Mouse (Mus musculus) MEL (cell line): ENCODE data around the gene Fcf1. TPM values are rescaled to one million over a fixed set of nuclear protein-coding genes. Genes with fewer than 3 reads are reported as not detected.
A peak's percentile ranks its signal among the peaks of the same experiment; 100 is the strongest.

Experiments used
- DNase-seq: peaks from one replicate; pipeline ENCODE4 v3.0.0; 2011; ENCODE audit warnings: low read depth, low spot score
- H3K27ac ChIP-seq: 2 replicates; pipeline ENCODE4 v1.5.1; 2012; ENCODE audit warnings: low read depth, mild to moderate bottlenecking, control low read depth, low read length, moderate library complexity; ENCODE audit not compliant: control insufficient read depth
- H3K27me3 ChIP-seq, 2 experiments: fragments of 150-350 bp in 1 of 2; sonication (generic) in 1 of 2; 2 replicates each; pipeline ENCODE4 v1.6.1; 2012; ENCODE audit warnings: low read length in 2 of 2, mild to moderate bottlenecking in 2 of 2, improper control_type of control experiment in 1 of 2, moderate library complexity in 1 of 2; ENCODE audit not compliant: insufficient read depth in 2 of 2, control insufficient read depth in 1 of 2
- H3K36me3 ChIP-seq, 2 experiments: 2 replicates each; pipeline ENCODE4 v1.6.1; 2012 to 2014; ENCODE audit warnings: low read length in 2 of 2, improper control_type of control experiment in 1 of 2, inconsistent platforms in 1 of 2, mild to moderate bottlenecking in 1 of 2; ENCODE audit not compliant: insufficient read depth in 2 of 2, control insufficient read depth in 1 of 2
- H3K4me1 ChIP-seq, 2 experiments: fragments of 150-350 bp in 1 of 2; sonication (generic) in 1 of 2; 2 replicates each; pipeline ENCODE4 v1.6.1; 2012; ENCODE audit warnings: low read length in 2 of 2, improper control_type of control experiment in 1 of 2, mild to moderate bottlenecking in 1 of 2; ENCODE audit not compliant: insufficient read depth in 2 of 2, control insufficient read depth in 1 of 2
- H3K4me3 ChIP-seq, 2 experiments: fragments of 150-350 bp in 1 of 2; sonication (generic) in 1 of 2; 2 replicates each; pipeline ENCODE4 v1.5.1; 2012; ENCODE audit warnings: low read depth in 2 of 2, low read length in 2 of 2, mild to moderate bottlenecking in 2 of 2, moderate library complexity in 2 of 2, control low read depth in 1 of 2, improper control_type of control experiment in 1 of 2; ENCODE audit not compliant: control insufficient read depth in 1 of 2, insufficient read depth in 1 of 2
- H3K79me2 ChIP-seq: 2 replicates; pipeline ENCODE4 v1.6.1; 2012; ENCODE audit warnings: mild to moderate bottlenecking, low read length, moderate library complexity; ENCODE audit not compliant: control insufficient read depth, poor library complexity, insufficient read depth
- H3K9ac ChIP-seq: 2 replicates; pipeline ENCODE4 v1.6.1; 2012; ENCODE audit warnings: low read depth, mild to moderate bottlenecking, control low read depth, low read length, moderate library complexity; ENCODE audit not compliant: control insufficient read depth, poor library complexity, severe bottlenecking
- H3K9me3 ChIP-seq: fragments of 150-350 bp; sonication (generic); replicated peaks from 2 replicates; pipeline ENCODE4 v1.6.1; 2012; ENCODE audit warnings: mild to moderate bottlenecking, low read length, improper control_type of control experiment, moderate library complexity; ENCODE audit not compliant: insufficient read depth
- CHD1 ChIP-seq: IDR thresholded peaks from 2 replicates; pipeline ENCODE4 v1.6.1; 2012; ENCODE audit warnings: low read depth, mild to moderate bottlenecking, inconsistent platforms, low read length, improper control_type of control experiment
- CHD2 ChIP-seq: IDR thresholded peaks from 2 replicates; pipeline ENCODE4 v1.6.1; 2011; ENCODE audit warnings: low read length, improper control_type of control experiment
- CTCF ChIP-seq, 3 experiments: IDR thresholded peaks in 2 of 3; conservative IDR thresholded peaks in 1 of 3; 2 replicates each; pipeline ENCODE4 v1.5.1; 2011 to 2012; ENCODE audit warnings: low read length in 3 of 3, low read depth in 2 of 3, mild to moderate bottlenecking in 2 of 3, improper control_type of control experiment in 1 of 3, inconsistent platforms in 1 of 3, mixed read lengths in 1 of 3, moderate library complexity in 1 of 3; ENCODE audit not compliant: control insufficient read depth in 1 of 3, insufficient read depth in 1 of 3, poor library complexity in 1 of 3, severe bottlenecking in 1 of 3
- E2F4 ChIP-seq: IDR thresholded peaks from 2 replicates; pipeline ENCODE4 v1.6.1; 2011; ENCODE audit warnings: low read depth, low read length, improper control_type of control experiment, borderline replicate concordance
- ELF1 ChIP-seq: IDR thresholded peaks from 2 replicates; pipeline ENCODE4 v1.6.1; 2014; ENCODE audit warnings: low read depth, mild to moderate bottlenecking, inconsistent platforms, low read length, improper control_type of control experiment, moderate library complexity
- EP300 ChIP-seq, 2 experiments: IDR thresholded peaks; 2 replicates each; pipeline ENCODE4 v1.6.1; 2011; ENCODE audit warnings: improper control_type of control experiment in 2 of 2, low read length in 2 of 2, low read depth in 1 of 2, mild to moderate bottlenecking in 1 of 2
- GABPA ChIP-seq: IDR thresholded peaks from 2 replicates; pipeline ENCODE4 v1.6.1; 2012; ENCODE audit warnings: low read depth, mild to moderate bottlenecking, inconsistent platforms, low read length, improper control_type of control experiment, moderate library complexity
- GATA1 ChIP-seq: IDR thresholded peaks from 2 replicates; pipeline ENCODE4 v1.6.1; 2011; ENCODE audit warnings: low read depth, low read length, improper control_type of control experiment
- HCFC1 ChIP-seq: IDR thresholded peaks from 2 replicates; pipeline ENCODE4 v1.6.1; 2012; ENCODE audit warnings: low read depth, mild to moderate bottlenecking, inconsistent platforms, low read length, improper control_type of control experiment, moderate library complexity
- KAT2A ChIP-seq: conservative IDR thresholded peaks from 2 replicates; pipeline ENCODE4 v1.6.1; 2012; ENCODE audit warnings: low read depth, low read length, improper control_type of control experiment, inconsistent platforms
- MAX ChIP-seq: IDR thresholded peaks from 2 replicates; pipeline ENCODE4 v1.6.1; 2011; ENCODE audit warnings: low read length, improper control_type of control experiment
- MAZ ChIP-seq: IDR thresholded peaks from 2 replicates; pipeline ENCODE4 v1.6.1; 2012; ENCODE audit warnings: low read depth, mild to moderate bottlenecking, inconsistent platforms, low read length, improper control_type of control experiment
- MEF2A ChIP-seq: IDR thresholded peaks from 2 replicates; pipeline ENCODE4 v1.6.1; 2014; ENCODE audit warnings: low read depth, mild to moderate bottlenecking, inconsistent platforms, low read length, improper control_type of control experiment; ENCODE audit not compliant: poor library complexity, insufficient replicate concordance, severe bottlenecking; ENCODE audit errors: extremely low read depth
- MXI1 ChIP-seq: IDR thresholded peaks from 2 replicates; pipeline ENCODE4 v1.6.1; 2011; ENCODE audit warnings: mild to moderate bottlenecking, low read depth, low read length, improper control_type of control experiment
- MYB ChIP-seq: IDR thresholded peaks from 2 replicates; pipeline ENCODE4 v1.6.1; 2011; ENCODE audit warnings: mild to moderate bottlenecking, low read depth, low read length, improper control_type of control experiment
- MYC ChIP-seq: IDR thresholded peaks from 2 replicates; pipeline ENCODE4 v1.6.1; 2011; ENCODE audit warnings: low read depth, mild to moderate bottlenecking, low read length, improper control_type of control experiment, moderate library complexity
- NELFE ChIP-seq: IDR thresholded peaks from 2 replicates; pipeline ENCODE4 v1.6.1; 2011; ENCODE audit warnings: low read depth, low read length, improper control_type of control experiment
- NRF1 ChIP-seq: IDR thresholded peaks from 2 replicates; pipeline ENCODE4 v1.6.1; 2014; ENCODE audit warnings: low read depth, mild to moderate bottlenecking, inconsistent platforms, low read length, improper control_type of control experiment, moderate library complexity; ENCODE audit not compliant: poor library complexity, insufficient read depth, severe bottlenecking
- POLR2A ChIP-seq, 2 experiments: IDR thresholded peaks; 2 replicates each; pipeline ENCODE4 v1.6.1; 2011 to 2012; ENCODE audit warnings: low read length in 2 of 2, mild to moderate bottlenecking in 2 of 2, control low read depth in 1 of 2, improper control_type of control experiment in 1 of 2, low read depth in 1 of 2, moderate library complexity in 1 of 2; ENCODE audit not compliant: control insufficient read depth in 1 of 2, insufficient read depth in 1 of 2, poor library complexity in 1 of 2
- POLR2AphosphoS2 ChIP-seq: IDR thresholded peaks from 2 replicates; pipeline ENCODE4 v1.6.1; 2011; ENCODE audit warnings: low read length, improper control_type of control experiment
- POLR2AphosphoS5 ChIP-seq: IDR thresholded peaks from 2 replicates; pipeline ENCODE4 v1.6.1; 2012; ENCODE audit warnings: low read depth, borderline replicate concordance, mild to moderate bottlenecking, inconsistent platforms, low read length, moderate library complexity, mixed read lengths
- RAD21 ChIP-seq: IDR thresholded peaks from 2 replicates; pipeline ENCODE4 v1.6.1; 2011; ENCODE audit warnings: mild to moderate bottlenecking, low read depth, low read length, improper control_type of control experiment
- RCOR1 ChIP-seq: IDR thresholded peaks from 2 replicates; pipeline ENCODE4 v1.6.1; 2012; ENCODE audit warnings: low read depth, mild to moderate bottlenecking, inconsistent platforms, low read length, improper control_type of control experiment
- SIN3A ChIP-seq: IDR thresholded peaks from 2 replicates; pipeline ENCODE4 v1.6.1; 2012; ENCODE audit warnings: low read length, improper control_type of control experiment, inconsistent platforms
- SMC3 ChIP-seq: IDR thresholded peaks from 2 replicates; pipeline ENCODE4 v1.6.1; 2011; ENCODE audit warnings: low read depth, low read length, improper control_type of control experiment
- TAL1 ChIP-seq: IDR thresholded peaks from 2 replicates; pipeline ENCODE4 v1.6.1; 2012; ENCODE audit warnings: mild to moderate bottlenecking, inconsistent platforms, low read length, moderate library complexity, mixed read lengths
- TBP ChIP-seq: IDR thresholded peaks from 2 replicates; pipeline ENCODE4 v1.8.0; 2011; ENCODE audit warnings: low read depth, low read length, improper control_type of control experiment
- TCF12 ChIP-seq: IDR thresholded peaks from 2 replicates; pipeline ENCODE4 v1.6.1; 2014; ENCODE audit warnings: low read depth, mild to moderate bottlenecking, inconsistent platforms, low read length, improper control_type of control experiment, moderate library complexity
- UBTF ChIP-seq: IDR thresholded peaks from 2 replicates; pipeline ENCODE4 v1.6.1; 2012; ENCODE audit warnings: low read depth, mild to moderate bottlenecking, inconsistent platforms, low read length, improper control_type of control experiment, moderate library complexity, borderline replicate concordance; ENCODE audit not compliant: insufficient read depth
- USF1 ChIP-seq: IDR thresholded peaks from 2 replicates; pipeline ENCODE4 v1.6.1; 2014; ENCODE audit warnings: low read depth, mild to moderate bottlenecking, inconsistent platforms, low read length, improper control_type of control experiment, moderate library complexity
- USF2 ChIP-seq, 2 experiments: IDR thresholded peaks; 2 replicates each; pipeline ENCODE4 v1.6.1; 2011 to 2012; ENCODE audit warnings: improper control_type of control experiment in 2 of 2, low read length in 2 of 2, borderline replicate concordance in 1 of 2, inconsistent platforms in 1 of 2, low read depth in 1 of 2, mild to moderate bottlenecking in 1 of 2; ENCODE audit not compliant: insufficient read depth in 1 of 2
- ZC3H11A ChIP-seq: IDR thresholded peaks from 2 replicates; pipeline ENCODE4 v1.6.1; 2012; ENCODE audit warnings: low read depth, mild to moderate bottlenecking, inconsistent platforms, low read length, improper control_type of control experiment
- ZKSCAN1 ChIP-seq: IDR thresholded peaks from 2 replicates; pipeline ENCODE4 v1.6.1; 2012; ENCODE audit warnings: low read depth, mild to moderate bottlenecking, inconsistent platforms, low read length, improper control_type of control experiment, moderate library complexity
- ZMIZ1 ChIP-seq: IDR thresholded peaks from 2 replicates; pipeline ENCODE4 v1.6.1; 2012; ENCODE audit warnings: low read depth, mild to moderate bottlenecking, inconsistent platforms, low read length, improper control_type of control experiment, moderate library complexity
- ZNF384 ChIP-seq: IDR thresholded peaks from 2 replicates; pipeline ENCODE4 v1.6.1; 2012; ENCODE audit warnings: low read depth, mild to moderate bottlenecking, inconsistent platforms, low read length, improper control_type of control experiment
- polyA plus RNA-seq, 2 experiments: library from polyadenylated mRNA; stranded (reverse) in 1 of 2; unstranded in 1 of 2; fragments of >175 nt in 1 of 2; fragments of >200 nt in 1 of 2; gene quantifications; 2 replicates each; pipeline versions ENCODE4 v1.2.1 to v1.2.4; 2012; ENCODE audit warnings: low replicate concordance in 2 of 2, low read depth in 1 of 2; ENCODE audit not compliant: insufficient read length in 2 of 2, insufficient read depth in 1 of 2, missing spikeins in 1 of 2
- total RNA-seq: library from RNA; depleted of rRNA; stranded (reverse); fragments of 300-350 nt; gene quantifications from 2 replicates; pipeline ENCODE4 v1.2.3, GENCODE M21; 2012; rRNA removed

Fcf1 gene
- total RNA-seq (210 and 250 TPM in 2 replicates), polyA plus RNA-seq (100 to 1,000 TPM in 1 of 2 experiments, not detected in 1; 172 TPM)

DNA sequence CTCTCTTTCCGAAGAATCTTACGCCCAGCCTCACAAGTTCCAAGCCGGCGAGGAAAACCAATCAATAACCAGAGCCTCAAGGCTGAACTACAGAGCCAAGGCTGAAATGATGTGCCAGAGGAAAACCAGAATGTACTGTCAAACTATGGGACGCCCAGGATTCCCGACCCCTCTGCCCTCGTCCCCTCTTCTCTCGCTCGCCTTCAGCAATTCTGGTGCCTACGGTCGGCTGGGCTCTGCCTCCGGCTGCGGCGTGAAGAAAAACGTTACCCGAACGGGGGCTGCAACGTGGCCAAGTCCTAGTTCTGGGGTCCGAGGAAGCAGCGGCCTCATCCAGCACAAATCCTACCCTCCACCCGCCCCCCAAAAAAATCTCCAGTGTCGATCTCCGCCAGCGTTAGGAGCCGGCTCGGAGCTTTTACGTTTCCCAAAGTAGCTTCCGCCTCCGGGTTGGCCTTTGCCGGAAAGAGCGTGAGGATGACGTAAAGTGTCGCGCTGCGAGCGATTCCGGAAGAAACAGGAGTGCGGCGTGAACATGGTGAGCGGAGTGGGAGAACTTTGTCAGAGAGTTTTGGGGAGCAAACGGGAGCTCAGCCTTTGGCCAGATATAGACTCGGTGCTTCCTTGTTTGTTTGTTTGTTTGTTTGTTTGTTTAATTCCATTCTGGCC lies at the start of gene Fcf1, which contains the start of gene Arel1:
Gene Fcf1 (plus strand): TSS at position 470 of the 669 bp plus-strand sequence.
Gene Arel1 (minus strand): TSS at position 473 of the 669 bp plus-strand sequence.
- H3K9ac ChIP-seq, result peak within 1 kb of the TSS; percentile 87
- H3K79me2 ChIP-seq, result peaks cover 36% of the 10 kb centered on the region
- H3K36me3 ChIP-seq, result peaks cover 12 to 17% of the 10 kb centered on the region in 2 experiments
- no peaks in the 10 kb centered on the region for H3K9me3 ChIP-seq
- no peaks in the 10 kb centered on the region for H3K27me3 ChIP-seq
- H3K4me3 ChIP-seq, result peak within 1 kb of the TSS; percentile 93 to 94
- peak; percentile 97 for DNase-seq
- H3K27ac ChIP-seq, result peak within 1 kb of the TSS; percentile 89
- peaks cover 2 to 8% of the 10 kb centered on the region in 2 experiments; a peak in 3 of 4 replicates for H3K4me1 ChIP-seq
- TF ChIP-seq MYB, result peak; percentile 33; the same call in 1 of the 2 replicates
- peak; percentile 29; the same call in 1 of the 2 replicates for TF ChIP-seq CHD2
- peak; percentile 64 for TF ChIP-seq MYC
- no peak for TF ChIP-seq SMC3
- TF ChIP-seq POLR2AphosphoS5, result no peak
- TF ChIP-seq POLR2AphosphoS2, result peak; percentile 84
- TF ChIP-seq ELF1, result peak; percentile 99
- peak; percentile 40; the same call in 1 of the 2 replicates for TF ChIP-seq RCOR1
- TF ChIP-seq UBTF, result no peak
- TF ChIP-seq RAD21, result no peak
- peak; percentile 90 for TF ChIP-seq MAZ
- no peak for TF ChIP-seq ZKSCAN1
- TF ChIP-seq USF1, result peak; percentile 12; the same call in 1 of the 2 replicates
- no peak for TF ChIP-seq GATA1
- TF ChIP-seq ZNF384, result peak; percentile 48
- peak; percentile 98 for TF ChIP-seq MXI1
- 0 out of 2 replicates have a peak, but pooled peaks have one; percentile 14 for TF ChIP-seq MEF2A
- peak; percentile 78 for TF ChIP-seq MAX
- TF ChIP-seq NELFE, result peak; percentile 86
- TF ChIP-seq ZC3H11A, result no peak
- TF ChIP-seq CHD1, result peak; percentile 94; the same call in 1 of the 2 replicates
- peak; percentile 98 for TF ChIP-seq HCFC1
- peak; percentile 34 to 91; a peak in 3 of 4 replicates for TF ChIP-seq POLR2A (IDR thresholded peaks at IDR 0.05; ENCODE audit: control insufficient read depth in 1 of 2, insufficient read depth in 1 of 2, low read depth in 1 of 2, low read length in 2 of 2, poor library complexity in 1 of 2)
- TF ChIP-seq SIN3A, result peak; percentile 99
- TF ChIP-seq USF2 (IDR thresholded peaks at IDR 0.05; ENCODE audit: borderline replicate concordance in 1 of 2, insufficient read depth in 1 of 2, low read depth in 1 of 2, low read length in 2 of 2), result no peak
- peak; percentile 69; the same call in 1 of the 2 replicates for TF ChIP-seq ZMIZ1
- TF ChIP-seq E2F4, result no peak
- peak in 1 of 2 experiments; percentile 23; a peak in 1 of 4 replicates for TF ChIP-seq EP300 (IDR thresholded peaks at IDR 0.05; ENCODE audit: low read depth in 1 of 2, low read length in 2 of 2)
- TF ChIP-seq NRF1, result no peak
- peak; percentile 86 for TF ChIP-seq TBP
- TF ChIP-seq TAL1, result no peak
- TF ChIP-seq TCF12, result peak; percentile 75
- no peak for TF ChIP-seq CTCF (IDR thresholded peaks at IDR 0.05 in 2 of 3, conservative IDR thresholded peaks at IDR 0.05 in 1 of 3; ENCODE audit: control insufficient read depth in 1 of 3, insufficient read depth in 1 of 3, low read depth in 2 of 3, low read length in 3 of 3, poor library complexity in 1 of 3, severe bottlenecking in 1 of 3)
- TF ChIP-seq GABPA, result no peak
- TF ChIP-seq KAT2A, result peak; percentile 98
